17 mouse cellular contexts compared by ENCODE assay signal in the genomic region with DNA sequence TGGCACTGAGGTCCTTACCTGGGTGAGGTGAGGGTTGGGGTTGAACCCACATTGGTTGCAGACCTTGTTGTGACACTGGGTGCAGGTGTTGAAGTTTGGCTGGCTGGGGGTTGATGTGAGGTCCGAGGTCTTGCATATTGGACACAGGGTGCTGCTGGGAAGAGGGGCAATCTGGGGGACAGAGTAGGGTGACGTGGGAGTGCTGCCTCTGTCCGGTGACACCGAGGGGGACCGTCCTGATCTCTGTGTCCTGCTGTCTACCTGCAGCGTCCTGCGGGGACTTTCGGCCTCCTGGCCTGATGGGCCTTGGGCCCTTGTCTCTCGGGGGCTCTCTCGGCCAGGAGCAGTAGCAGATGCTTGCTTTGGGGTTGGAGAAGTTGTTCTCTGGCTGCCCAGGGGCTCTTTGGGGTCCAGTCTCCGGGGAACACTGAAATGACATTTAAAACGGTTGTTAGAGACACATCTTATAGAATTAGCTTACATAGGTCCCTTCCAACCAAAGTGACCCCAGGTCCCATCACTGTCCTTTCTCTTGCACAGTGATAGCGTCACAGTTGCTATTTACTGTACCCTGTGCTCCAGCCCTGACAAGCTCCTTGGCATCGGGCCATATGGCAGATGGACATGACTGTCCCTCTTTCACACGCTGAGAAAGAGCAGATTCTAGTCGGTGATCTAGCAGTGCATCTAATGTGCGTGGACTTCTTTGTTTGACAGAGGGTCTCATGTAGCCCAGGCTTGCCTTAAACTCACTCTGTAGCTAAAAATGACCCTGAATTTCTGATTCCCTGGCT. TPM values are rescaled to one million over a fixed set of nuclear protein-coding genes. Genes with fewer than 3 reads are reported as not detected.
DNase-seq lines count a peak whose midpoint lies in the region; TF ChIP-seq lines count a peak whose summit lies in the region.
"Had no signal": no experiment of that assay in that cellular context is flagged by ENCODE, and none has a peak within 500 bp of the region (broad histone marks: within the 10 kb centered on the region; RNA-seq: fewer than 3 reads in every experiment).

No protein-coding gene starts in this region.

- H3K27me3 ChIP-seq in cerebellum, adult 2 months (ENCODE audit: control insufficient read depth, insufficient read depth, low read length) = no peaks in the 10 kb centered on the region
- H3K27me3 ChIP-seq: neural tube, embryonic 12.5 days had no signal

- TF ChIP-seq CTCF in cerebellum, adult 2 months (IDR thresholded peaks at IDR 0.05; ENCODE audit: borderline replicate concordance, insufficient read depth, low read depth, low read length) = no peak

- no peak overlapping the region for H3K4me3 ChIP-seq in cerebellum, adult 2 months (replicated peaks; ENCODE audit: insufficient read depth, low read depth, low read length)
- H3K4me3 ChIP-seq: heart, embryonic 10.5 days; neural tube, embryonic 12.5 days had no signal

- DNase-seq in layer of hippocampus, adult 9-11 months = peak; percentile 48
- DNase-seq in layer of hippocampus, adult 9-10 months (ENCODE audit: low spot score) = no peak
- peak; percentile 61 to 66 for DNase-seq in right cerebral cortex, postnatal 10 days (ENCODE audit: low spot score in 2 of 2)
- DNase-seq in right cerebral cortex, postnatal 36 days (ENCODE audit: low spot score in 2 of 2) = no peak
- peak; percentile 95 to 97 for DNase-seq in cerebellum, adult 2 months
- DNase-seq in retina, postnatal 1 day = peak; percentile 56
- DNase-seq in thymus, postnatal 0 days (ENCODE audit: low spot score) = no peak
- no peak for DNase-seq in embryo, embryonic 11 days
- DNase-seq: gastrocnemius, postnatal 10 days; heart, postnatal 36 days; kidney, adult 11 months; liver; lung, postnatal 36 days; right cerebral cortex, adult 18-20 months had no signal

- WGBS in cerebellum, adult 2 months = 18% methylated on average over 17 of the region's 17 CpGs

- peak overlapping the region; percentile 90 for H3K27ac ChIP-seq in cerebellum, adult 2 months (ENCODE audit: insufficient read depth, low read length)
- H3K27ac ChIP-seq: heart, embryonic 10.5 days; neural tube, embryonic 12.5 days had no signal

- TF ChIP-seq POLR2A in cerebellum, adult 2 months (IDR thresholded peaks at IDR 0.05; ENCODE audit: borderline replicate concordance, insufficient read depth, low read length) = peak; percentile 11; the same call in 1 of the 2 replicates

- H3K4me1 ChIP-seq in cerebellum, adult 2 months (ENCODE audit: control insufficient read depth, insufficient read depth, low read length) = peaks cover 70% of the 10 kb centered on the region

RNA-seq across cellular contexts. Expression of gene Apeh, which starts 45.0 kb away (rescaled TPM):
- polyA plus RNA-seq in cerebellum, adult 2 months (2012; rRNA removed) = 69.6 and 83.5 TPM in 2 replicates
- 48.0 and 51.4 TPM in 2 replicates for polyA plus RNA-seq in thymus, postnatal 0 days (2015; fragmentation: Nextera tagmentation; extraction: Ambion mirVana)

RNA-seq across cellular contexts. Expression of gene Bsn, which starts 50.8 kb away (rescaled TPM):
- polyA plus RNA-seq in cerebellum, adult 2 months (2012; rRNA removed) = 70.0 and 77.6 TPM in 2 replicates
- 1.9 and 2.0 TPM in 2 replicates for polyA plus RNA-seq in thymus, postnatal 0 days (2015; fragmentation: Nextera tagmentation; extraction: Ambion mirVana)

RNA-seq across cellular contexts. Expression of gene Rnf123, which starts 56.2 kb away (rescaled TPM):
- polyA plus RNA-seq in cerebellum, adult 2 months (2012; rRNA removed) = 184 and 213 TPM in 2 replicates
- 27.9 and 37.9 TPM in 2 replicates for polyA plus RNA-seq in thymus, postnatal 0 days (2015; fragmentation: Nextera tagmentation; extraction: Ambion mirVana)

RNA-seq across cellular contexts. Expression of gene Mst1, which starts 59.1 kb away (rescaled TPM):
- 0.13 TPM in 1 of 2 replicates, not detected in the other for polyA plus RNA-seq in cerebellum, adult 2 months (2012; rRNA removed)
- polyA plus RNA-seq in thymus, postnatal 0 days (2015; fragmentation: Nextera tagmentation; extraction: Ambion mirVana) = 1.5 and 3.1 TPM in 2 replicates
- polyA plus RNA-seq: forebrain, embryonic 16.5 days had no signal

Comparison
In these comparisons a context has a peak if more than half of its experiments do, and no peak if none do; other contexts are left out.
1. DNase-seq: peak in layer of hippocampus, adult 9-11 months (single experiment), right cerebral cortex, postnatal 10 days (2 of 2), cerebellum, adult 2 months (2 of 2) and retina, postnatal 1 day (single experiment); none in layer of hippocampus, adult 9-10 months (single experiment), right cerebral cortex, postnatal 36 days (0 of 2), thymus, postnatal 0 days (single experiment) and embryo, embryonic 11 days (single experiment).
2. RNA of gene Bsn, which starts 50.8 kb away (polyA plus RNA-seq): 70.0 to 77.6 TPM in cerebellum, adult 2 months; 1.9 to 2.0 TPM in thymus, postnatal 0 days; every median in the first group is over 10 times any median in the second.